Mouse (Mus musculus) CH12F3 (cell line): ENCODE results near the gene Abcb1b.
"Not testable (repeated sequence)": the region's sequence is repeated elsewhere in the genome, so short reads cannot be mapped to it uniquely, and the experiment has no call there.

Experiments
- in situ Hi-C: fragments of 300-500 bp; cut with MboI; formaldehyde crosslinking; loops from 2 replicates; pipeline ENCODE4 v1.14.3; 2020; ENCODE audit warnings: low sequenced_read_pairs

Abcb1b gene

DNA sequence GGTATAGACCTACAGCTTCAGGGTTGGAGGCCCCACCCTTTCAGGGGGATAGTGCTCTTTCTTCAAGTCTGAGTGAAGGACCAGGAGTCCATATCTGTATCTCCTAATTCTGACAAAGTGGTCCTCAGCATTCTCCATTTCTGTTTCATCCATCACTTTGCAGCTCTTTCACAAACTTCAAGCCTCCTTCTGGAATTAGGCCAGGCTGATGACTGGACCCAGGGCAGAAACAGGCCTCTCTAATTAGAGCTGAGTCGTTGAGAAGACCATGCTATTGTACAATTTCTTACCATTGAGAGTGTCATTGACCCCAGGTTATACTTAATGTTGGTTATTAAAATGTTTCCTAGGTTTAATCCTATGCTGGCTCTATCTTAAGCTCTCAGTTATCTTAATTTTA lies 63.9 kb downstream of the Abcb1b start:
- in situ Hi-C loops: no loop called here

DNA sequence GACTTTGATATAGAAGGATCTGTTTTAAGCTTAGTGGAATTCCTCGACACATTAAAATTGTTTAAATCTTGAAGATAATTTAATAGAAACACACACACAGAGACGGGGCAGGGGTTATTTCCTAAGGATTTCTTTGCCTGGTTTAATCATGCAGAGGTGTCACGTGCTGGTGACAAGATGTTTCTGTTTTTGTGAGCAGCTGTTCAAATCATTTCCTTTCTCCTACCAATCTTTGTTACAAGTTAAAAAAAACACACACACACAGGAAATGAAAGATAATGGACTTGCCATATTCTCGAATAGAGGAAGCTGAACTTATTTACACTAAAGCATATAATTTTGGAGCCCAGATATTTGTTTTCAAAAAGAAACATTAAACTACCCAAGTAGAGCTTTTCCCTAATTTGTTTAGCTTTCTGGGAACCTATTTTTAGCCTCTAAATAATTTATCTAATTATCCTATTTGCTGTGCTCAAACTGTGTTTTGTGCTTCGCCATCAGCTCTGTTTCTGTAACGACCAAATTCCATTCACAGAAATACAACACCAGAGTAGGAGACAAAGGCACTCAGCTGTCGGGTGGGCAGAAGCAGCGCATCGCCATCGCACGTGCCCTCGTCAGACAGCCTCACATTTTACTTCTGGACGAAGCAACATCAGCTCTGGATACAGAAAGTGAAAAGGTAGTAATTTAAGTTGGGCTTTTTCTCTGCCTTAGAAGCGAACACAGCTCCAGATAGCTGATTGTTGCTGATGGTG lies 65.8 kb downstream of the Abcb1b start:
- in situ Hi-C loops: no loop called here

DNA sequence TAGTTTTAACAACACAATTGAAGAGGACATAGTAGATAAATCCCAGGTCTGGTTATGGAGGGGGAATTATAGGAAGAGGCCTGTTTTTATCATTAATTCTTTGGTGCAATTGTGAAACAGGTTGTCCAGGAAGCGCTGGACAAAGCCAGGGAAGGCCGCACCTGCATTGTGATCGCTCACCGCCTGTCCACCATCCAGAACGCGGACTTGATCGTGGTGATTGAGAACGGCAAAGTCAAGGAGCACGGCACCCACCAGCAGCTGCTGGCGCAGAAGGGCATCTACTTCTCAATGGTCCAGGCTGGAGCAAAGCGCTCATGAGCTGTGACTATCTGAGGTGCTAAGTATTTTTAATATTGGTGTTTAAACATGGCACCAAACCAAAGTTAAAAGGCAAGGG lies 67.7 kb downstream of the Abcb1b start:
- in situ Hi-C loops: not testable (repeated sequence)

DNA sequence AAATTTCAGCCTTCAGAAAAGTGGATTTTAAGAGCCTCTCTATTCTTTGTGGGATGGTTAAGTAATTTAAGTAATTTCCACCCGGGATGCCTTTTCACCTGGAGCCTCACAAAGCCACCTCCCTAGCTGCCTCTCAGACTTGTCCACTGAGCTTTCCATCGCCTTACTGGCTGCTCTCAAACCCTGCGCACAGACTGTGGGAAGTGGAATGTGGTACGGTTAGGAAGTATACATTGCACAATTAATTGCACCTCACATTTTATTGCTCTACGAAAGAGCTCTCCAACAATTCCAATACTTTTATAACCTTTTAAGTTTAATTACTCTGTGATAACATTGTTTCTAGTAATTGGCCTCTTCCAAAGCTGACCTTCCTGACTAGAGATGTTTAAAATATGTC lies 68.4 kb downstream of the Abcb1b start:
- in situ Hi-C loops: no loop called here

DNA sequence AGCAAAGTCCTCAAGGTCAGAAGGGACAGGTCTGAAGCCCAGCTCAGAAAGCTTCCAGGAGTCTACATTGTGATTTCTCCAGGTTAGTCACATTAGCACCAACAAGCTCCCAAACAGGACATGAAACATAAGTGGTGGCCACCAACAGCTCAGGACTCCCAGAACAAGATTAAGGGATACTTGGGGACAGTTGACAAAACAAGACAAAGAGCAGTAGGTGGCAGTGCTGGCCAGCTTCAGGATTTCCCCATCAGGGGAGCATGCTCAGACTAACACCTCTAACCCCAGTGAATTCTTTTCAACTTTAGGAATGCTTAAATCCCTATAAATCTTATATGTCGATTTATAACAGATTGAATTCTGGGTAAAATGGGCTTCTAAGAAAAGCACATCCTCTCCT lies 70.1 kb downstream of the Abcb1b start:
- in situ Hi-C loops: no loop called here

DNA sequence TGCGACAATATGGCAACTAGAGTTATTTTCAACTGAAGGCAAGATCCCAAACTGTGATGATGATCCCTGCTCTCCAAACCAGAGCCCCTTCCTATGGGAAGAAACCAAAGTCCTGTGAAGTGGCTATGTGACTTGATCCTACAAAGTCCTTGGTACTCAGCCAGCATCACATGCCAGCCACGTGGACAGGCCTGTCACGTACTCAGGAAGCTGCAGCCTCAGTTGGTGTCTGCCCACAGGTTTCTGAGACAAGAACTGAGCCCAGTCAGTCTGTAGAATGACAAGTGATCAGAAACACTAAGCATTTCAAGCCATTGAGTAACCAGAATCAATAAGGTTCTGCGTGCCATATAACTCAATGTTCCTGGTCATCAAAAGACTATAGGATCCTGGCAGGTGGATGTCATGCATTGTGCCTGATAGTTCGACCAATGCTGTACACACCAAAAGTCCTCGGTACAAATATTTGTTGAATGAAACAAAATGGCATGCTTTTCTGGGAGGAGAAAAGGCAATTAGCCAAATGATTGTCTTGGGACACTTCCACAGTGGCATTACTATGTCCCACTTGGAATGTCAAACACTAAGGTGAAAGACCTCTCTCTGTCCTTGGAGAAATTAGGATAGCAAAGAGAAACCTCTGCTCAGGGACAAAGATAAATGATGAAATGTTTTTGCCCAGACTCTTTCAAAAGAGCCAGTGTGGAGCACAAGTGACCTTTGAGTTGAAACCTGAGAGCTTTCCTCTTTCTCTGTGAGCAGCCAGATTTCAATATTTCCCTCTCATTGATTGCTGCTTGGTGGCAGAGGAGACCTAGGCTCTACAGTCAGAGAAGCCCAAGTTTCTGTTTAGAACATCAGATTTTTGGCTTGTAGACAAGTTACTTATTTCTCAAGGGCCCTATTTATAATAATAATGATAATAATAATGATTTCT lies 75.3 kb downstream of the Abcb1b start:
- in situ Hi-C loops: no loop called here

DNA sequence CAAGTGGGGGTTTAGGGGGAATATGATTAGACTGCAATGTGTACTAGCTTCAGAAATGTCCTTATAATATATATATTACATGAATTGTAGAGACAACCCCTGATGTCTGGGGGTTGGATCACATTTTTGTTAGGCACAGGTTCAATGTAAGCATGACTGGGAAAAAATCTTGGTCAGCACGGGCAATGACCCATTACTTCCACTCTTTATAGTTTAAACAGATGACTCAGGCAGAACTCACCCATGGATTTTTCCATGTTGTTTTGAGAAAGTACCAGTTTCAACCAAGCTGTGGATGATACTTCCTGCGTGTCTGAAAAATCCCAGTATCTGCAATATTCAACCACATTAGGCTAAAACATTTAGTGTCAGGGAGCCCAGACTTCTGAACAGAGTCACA lies 79.1 kb downstream of the Abcb1b start:
- in situ Hi-C loops: no loop called here

DNA sequence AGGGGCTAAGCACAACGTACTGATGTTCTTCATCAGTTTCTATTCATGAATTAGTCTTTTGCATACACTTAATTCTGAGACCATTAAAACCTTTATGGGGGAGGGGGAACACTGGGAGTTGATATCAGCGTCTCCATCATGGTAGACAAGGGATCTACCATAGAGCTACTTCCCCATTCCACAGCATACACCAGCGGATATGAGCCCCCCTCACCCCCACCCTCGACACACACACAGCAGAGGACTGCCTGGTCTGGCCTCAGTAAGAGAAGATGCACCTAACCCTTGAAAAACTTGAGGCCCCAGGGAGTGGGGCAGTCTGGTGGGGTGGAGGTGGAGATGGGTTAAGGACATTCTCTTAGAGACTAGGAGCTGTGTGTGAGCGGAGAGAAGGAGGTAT lies 79.9 kb downstream of the Abcb1b start:
- in situ Hi-C loops: no loop called here

DNA sequence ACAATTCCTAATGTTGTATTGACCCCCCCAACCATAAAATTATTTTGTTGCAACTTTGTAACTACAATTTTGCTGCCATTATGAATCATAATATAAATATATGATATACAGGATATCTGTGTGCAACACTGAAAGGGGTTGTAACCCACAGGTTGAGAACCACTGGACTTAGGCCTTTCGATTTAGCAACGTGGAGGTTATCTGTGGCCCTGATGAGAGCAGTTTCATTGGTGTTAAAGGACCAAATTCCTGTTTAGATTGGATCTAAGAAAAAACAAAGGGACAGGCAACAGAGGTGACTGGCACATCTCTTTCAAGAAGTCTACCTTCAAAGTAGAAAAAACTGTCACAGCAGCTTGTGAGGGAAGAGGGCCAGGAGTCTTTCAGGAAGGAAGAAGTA lies 87.9 kb downstream of the Abcb1b start:
- in situ Hi-C loops: no loop called here

DNA sequence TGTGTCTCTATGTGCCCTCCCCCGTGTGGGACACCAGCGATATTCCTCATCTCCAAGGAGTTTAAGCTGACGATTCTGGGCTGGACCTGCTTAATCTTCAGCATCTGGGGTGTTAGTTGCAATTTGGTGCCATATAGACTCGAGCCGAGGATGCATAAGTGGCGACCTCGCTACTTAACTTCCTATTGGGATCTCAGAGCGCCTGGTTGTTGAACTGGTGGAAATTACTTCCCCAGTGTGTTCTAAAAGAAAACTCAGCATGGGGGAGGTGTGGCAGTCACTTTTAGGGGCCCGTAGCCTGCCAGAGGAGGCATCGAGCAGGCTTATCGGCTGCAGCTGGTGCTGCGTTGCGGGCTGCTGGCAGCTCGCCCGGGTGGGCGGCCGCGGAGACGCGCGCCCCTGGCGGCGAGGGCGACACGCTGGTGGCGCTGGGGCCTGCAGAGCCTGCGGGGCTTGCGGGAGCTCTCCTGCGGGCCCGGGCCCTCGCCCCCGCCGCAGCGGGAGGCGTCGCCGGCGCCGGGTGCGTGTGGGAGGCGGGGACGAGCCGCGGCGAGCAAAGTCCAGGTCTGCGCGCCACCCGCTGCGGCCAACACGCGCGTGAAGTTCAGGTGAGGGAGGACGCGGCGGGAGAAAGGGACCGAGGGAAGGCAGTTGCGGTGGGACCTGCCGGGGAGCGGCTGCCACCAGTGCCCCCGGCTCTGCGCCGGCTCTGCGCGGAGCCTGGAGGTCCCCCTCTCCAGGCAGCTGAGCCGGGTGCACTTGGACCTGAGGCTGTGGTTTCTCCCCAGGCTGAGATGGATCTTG lies 95.6 kb downstream of the Abcb1b start, which contains the start of gene Abcb4:
TSS of gene Abcb4 (plus strand) at position 418 of the 804 bp plus-strand sequence.
- in situ Hi-C loops: no loop called here

DNA sequence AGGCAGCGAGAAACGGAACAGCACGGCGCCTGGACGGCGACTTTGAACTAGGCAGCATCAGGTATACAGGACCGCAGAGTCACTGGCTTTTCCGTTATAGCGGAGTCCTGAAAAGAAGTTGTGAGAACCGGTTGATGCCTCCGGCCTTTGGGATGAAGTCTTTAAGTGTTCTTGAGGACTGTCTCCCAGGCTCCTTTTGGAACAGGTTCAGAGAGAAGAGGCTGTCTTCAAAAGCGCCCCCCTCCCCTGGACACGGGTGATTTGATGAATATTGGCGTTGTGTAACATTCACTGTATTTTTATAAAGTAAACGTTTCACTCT lies 96.1 kb downstream of the Abcb1b start:
- in situ Hi-C loops: no loop called here

DNA sequence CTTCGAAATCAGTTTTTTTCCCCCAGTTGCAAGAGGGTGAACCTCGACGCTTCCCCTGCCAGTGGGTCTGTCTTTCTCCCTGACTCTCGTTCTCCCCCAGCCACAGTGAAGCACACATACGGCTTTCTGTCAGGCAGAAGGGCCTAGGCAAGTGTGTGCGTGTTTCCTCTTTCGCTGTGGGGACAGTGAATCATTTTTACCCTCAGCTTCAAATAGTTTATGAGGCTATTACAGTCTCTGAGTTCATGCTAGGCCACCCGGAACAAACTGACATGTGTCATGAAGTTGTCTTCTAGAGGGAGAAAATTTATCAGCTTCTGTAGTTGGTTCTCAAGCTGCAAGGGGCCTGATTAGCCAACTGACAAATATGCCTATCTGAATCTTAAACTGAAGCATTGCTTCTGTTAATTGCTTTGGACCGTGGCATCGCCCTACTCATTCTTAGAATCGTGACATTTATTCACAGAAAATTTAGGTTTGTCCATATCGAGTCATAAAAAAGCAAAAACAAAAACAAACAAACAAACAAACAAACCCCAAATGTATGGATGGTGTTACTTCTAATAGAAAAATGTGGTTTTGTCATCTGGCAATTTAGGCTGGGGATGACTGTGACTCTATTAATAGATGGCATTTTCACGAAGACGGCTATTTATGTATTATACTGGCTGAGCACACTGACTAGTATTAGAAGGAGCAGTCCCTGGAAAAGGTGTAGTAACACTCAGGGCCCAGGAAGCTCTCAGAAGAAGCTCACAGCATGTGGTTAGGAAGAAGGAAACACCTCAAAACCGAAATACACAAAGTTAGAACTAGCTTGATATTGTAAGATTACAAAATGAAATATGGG lies 96.9 kb downstream of the Abcb1b start:
- in situ Hi-C loops: no loop called here

DNA sequence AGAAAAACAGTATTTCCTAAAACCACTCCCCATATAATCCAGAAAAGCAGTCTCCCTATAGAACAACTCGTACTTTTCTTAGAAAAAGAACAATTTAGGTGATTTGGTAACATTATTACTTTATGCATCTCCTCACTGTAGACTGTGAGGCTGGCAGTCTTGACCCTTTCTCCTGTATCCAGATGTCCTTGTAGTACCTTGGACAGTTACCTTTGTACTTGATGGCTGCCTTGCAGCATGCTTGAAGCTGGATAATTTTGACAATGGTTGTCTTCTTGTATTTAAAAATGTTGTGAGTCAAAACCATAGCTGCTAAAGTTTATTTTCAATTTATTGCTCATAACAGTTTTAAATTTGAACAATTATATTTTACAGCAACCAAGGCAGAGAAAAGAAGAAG lies 98.3 kb downstream of the Abcb1b start:
- in situ Hi-C loops: no loop called here

DNA sequence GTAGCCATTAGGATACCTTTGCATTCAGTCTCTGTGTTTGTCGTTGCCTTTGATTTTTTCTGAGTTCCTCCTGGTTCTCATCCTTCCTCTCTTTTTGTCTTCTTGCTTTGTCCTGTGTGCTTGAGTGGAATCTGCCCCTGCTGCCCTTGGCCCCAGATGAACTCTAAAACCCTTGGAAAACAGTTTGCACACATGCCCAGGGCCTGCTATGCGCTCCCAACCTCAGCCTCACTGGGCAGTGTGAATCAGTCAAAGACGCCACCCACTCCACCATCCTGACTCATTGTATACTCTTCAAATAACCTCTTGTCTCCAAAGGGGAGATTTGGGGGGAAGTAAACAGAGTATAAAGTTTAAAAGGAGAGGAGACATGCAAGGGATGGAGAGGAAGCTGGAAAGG lies 100.3 kb downstream of the Abcb1b start:
- in situ Hi-C loops: no loop called here

DNA sequence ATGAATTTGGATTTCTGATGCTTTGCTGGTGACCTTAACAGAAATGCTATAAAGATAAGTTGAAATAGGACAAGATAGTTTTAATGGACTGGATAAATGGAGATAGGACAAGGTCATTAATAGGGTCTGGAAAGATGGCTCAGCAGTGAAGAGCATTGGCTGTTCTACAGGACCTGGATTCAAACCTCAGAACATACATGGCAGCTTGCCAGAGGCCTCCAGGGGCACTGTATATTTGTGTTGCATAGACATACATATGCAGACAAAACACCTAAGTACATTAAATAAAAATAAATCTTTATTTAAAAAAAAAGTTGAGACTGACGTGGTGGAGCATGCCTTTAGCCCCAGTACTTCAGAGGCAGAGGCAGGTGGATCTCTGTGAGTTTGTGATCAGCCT lies 103.1 kb downstream of the Abcb1b start:
- in situ Hi-C loops: no loop called here

DNA sequence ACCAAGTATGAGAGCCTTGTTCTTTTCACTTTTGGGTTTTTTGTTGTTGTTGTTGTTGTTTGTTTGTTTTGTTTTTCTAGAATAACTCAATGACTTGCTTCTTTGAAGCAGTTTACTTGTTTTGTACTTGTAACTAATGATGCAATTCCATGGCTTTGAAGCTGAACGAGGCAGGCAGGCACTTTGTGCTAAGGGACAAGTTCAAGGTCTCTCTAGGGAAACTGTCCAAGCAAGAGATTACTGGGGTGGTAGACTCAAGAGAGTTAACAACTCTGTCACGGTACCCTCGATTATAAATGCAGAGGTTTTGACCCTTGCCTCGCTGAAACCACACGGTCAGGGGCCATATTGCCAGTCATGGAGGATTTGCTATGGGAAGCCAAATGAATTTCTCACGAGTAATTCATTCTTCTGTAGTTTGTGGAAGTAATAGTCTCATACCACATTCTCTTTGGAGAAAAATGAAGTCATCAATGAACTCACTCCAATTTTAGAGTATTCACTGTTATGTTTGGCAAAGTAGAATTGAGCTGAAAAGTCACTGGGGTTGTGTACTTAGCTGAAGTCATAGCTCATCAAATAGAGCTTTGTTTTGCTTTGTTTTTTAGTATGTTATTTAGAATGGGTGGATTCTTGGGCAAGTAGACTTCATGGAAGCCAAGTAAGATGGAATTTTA lies 104.3 kb downstream of the Abcb1b start:
- in situ Hi-C loops: no loop called here

DNA sequence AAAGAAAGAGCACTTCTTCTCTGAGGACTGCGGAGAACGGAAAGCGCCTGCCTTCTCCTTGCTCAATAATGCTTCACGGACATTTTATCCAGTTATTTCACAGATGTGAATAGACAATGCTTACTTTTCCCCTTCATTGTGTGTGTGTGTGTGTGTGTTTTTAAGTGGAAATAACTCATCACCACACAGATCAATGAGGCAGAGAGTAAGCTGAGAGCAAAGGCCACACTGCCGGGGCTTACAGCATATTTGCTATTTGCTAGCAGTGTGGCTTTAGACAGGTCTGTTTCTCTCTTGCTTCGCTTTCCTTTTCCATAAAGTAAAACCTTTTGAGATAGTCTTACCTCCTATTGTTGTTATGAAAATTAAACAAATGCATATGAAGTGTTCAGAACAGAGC lies 106.6 kb downstream of the Abcb1b start:
- in situ Hi-C loops: no loop called here

DNA sequence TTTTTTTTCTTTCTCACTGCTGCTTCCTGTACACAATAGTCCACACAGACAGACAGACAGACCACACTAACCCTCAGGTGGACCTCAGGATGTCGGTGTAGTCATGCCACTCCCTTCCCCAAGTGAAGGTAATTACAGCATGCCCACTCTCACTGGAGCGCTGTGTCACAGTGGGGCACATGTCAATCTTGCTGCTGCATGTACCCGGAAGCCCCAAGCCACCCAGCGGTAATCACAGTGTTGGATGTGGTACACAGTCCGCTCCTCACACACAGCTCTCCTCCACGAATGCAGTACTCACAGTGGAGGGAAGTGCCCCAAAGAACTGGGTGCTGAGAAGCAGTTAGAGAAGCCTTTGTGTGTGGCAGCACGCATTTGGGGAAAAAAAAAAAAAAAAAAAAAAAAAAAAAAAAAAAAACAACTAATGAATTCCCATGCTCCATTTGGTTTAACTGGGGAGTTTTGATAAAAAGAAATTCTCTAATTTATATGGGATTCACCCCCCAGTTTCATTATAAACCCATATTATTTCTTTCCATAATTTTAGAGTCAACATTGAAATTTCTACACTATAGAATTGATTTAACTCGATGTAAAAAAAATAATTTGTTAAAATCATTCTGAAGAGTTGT lies 113.7 kb downstream of the Abcb1b start:
- in situ Hi-C loops: no loop called here
